Mouse (Mus musculus) embryonic fibroblast, embryonic 13.5 days (primary cell): ENCODE measurements at regions not wholly inside any gene's neighbourhood (a gene's known extent, or its start where the extent isn't known, plus 50 kb on each side); places are given as distances from the start of the nearest gene placed in this dataset.

Experiments
- H3K27ac ChIP-seq: 2 replicates; pipeline ENCODE4 v1.5.1; 2012; ENCODE audit warnings: low read length, control low read depth, inconsistent platforms; ENCODE audit not compliant: insufficient read depth
- H3K4me1 ChIP-seq: 2 replicates; pipeline ENCODE4 v1.6.1; 2011; ENCODE audit warnings: low read length; ENCODE audit not compliant: control insufficient read depth, insufficient read depth
- H3K4me3 ChIP-seq: 2 replicates; pipeline ENCODE4 v1.5.1; 2011; ENCODE audit warnings: mild to moderate bottlenecking, control low read depth, low read length; ENCODE audit not compliant: insufficient read depth
- CTCF ChIP-seq: IDR thresholded peaks from 2 replicates; pipeline ENCODE4 v1.5.1; 2011; ENCODE audit warnings: mild to moderate bottlenecking, control low read depth, low read length, moderate library complexity, borderline replicate concordance; ENCODE audit not compliant: insufficient read depth
- POLR2A ChIP-seq: IDR thresholded peaks from 2 replicates; pipeline ENCODE4 v1.6.1; 2011; ENCODE audit warnings: low read depth, mild to moderate bottlenecking, control low read depth, low read length, moderate library complexity

- H3K4me1 ChIP-seq, result no peaks in the 10 kb centered on the region
- no peak for TF ChIP-seq CTCF
- no peak for TF ChIP-seq POLR2A
- no peak overlapping the region for H3K27ac ChIP-seq
- H3K4me3 ChIP-seq, result no peak overlapping the region
Measured at GRCm38 (mm10) chr12:112372234-112373050, 116.8 kb upstream of the A530016L24Rik start.

- Histone ChIP-seq H3K4me3 (no peak overlapping the region), H3K27ac (no peak overlapping the region), H3K4me1 (no peaks in the 10 kb centered on the region)
- no peak for TF ChIP-seq POLR2A
- TF ChIP-seq CTCF, result no peak
Measured at GRCm38 (mm10) chr12:112373966-112374365, 115.3 kb upstream of the A530016L24Rik start.

GRCm38 (mm10) chr12:112376236-112376635, 113.0 kb upstream of the A530016L24Rik start:
- Histone ChIP-seq H3K4me3 (no peak overlapping the region), H3K4me1 (no peaks in the 10 kb centered on the region), H3K27ac (no peak overlapping the region)
- TF ChIP-seq POLR2A (no peak), CTCF (no peak)

DNA sequence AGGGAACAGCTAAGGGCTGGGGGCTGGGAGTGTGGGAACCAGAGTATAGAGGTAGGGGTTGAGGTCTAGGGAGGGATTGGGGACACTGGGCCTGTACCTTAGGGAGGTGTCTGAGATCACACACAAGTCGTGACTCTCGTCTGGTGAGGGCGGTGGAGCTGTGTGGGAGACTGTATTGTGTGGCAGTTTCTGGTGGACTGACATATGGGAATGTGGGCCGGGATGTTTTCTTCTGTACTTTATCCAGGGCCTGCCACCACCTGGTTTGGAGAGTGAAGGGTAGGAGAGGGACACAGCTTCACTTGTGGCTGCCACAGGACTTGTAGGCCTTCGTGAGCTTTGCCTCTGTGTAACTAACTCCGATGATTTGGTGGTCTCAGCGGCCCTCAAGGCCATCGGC, 112.5 kb upstream of the A530016L24Rik start:
- no peaks in the 10 kb centered on the region for H3K4me1 ChIP-seq
- no peak overlapping the region for H3K4me3 ChIP-seq
- no peak overlapping the region for H3K27ac ChIP-seq
- no peak for TF ChIP-seq POLR2A
- TF ChIP-seq CTCF, result no peak

- Histone ChIP-seq H3K27ac (no peak overlapping the region), H3K4me1 (no peaks in the 10 kb centered on the region), H3K4me3 (no peak overlapping the region)
- no peak for TF ChIP-seq POLR2A
- no peak for TF ChIP-seq CTCF
Measured at GRCm38 (mm10) chr12:112378482-112379243, 110.6 kb upstream of the A530016L24Rik start.

GRCm38 (mm10) chr12:112387836-112388235, 101.4 kb upstream of the A530016L24Rik start:
- H3K27ac ChIP-seq, result no peak overlapping the region
- TF ChIP-seq CTCF (0 out of 2 replicates have a peak, but pooled peaks have one; percentile 2), POLR2A (no peak)
- H3K4me3 ChIP-seq, result no peak overlapping the region
- H3K4me1 ChIP-seq, result no peaks in the 10 kb centered on the region

DNA sequence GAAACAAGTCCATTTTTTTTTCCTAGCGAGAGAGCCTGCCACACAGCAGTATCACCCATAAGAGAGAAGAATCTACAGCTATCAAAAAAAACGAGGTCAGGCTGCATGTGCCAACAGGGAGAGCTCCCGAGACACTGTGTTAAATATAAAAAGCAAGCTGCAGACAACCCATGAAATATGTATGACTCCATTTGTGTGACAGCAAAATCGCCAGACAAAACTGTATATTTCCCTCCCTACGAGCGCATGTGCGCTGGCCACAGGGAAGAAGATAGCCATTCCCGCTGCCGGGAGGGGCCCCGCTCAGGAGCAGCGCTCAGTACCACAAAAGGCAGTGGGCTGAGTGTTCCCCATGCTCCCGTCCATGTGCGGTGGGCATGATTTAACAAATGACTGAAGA, 93.3 kb upstream of the A530016L24Rik start:
- TF ChIP-seq CTCF, result no peak
- no peak for TF ChIP-seq POLR2A
- Histone ChIP-seq H3K4me1 (no peaks in the 10 kb centered on the region), H3K4me3 (no peak overlapping the region), H3K27ac (no peak overlapping the region)

- no peak overlapping the region for H3K27ac ChIP-seq
- TF ChIP-seq POLR2A, result no peak
- no peak for TF ChIP-seq CTCF
- no peaks in the 10 kb centered on the region for H3K4me1 ChIP-seq
- H3K4me3 ChIP-seq, result no peak overlapping the region
Measured at GRCm38 (mm10) chr12:112403688-112404240, 85.5 kb upstream of the A530016L24Rik start.

- Histone ChIP-seq H3K4me3 (no peak overlapping the region), H3K27ac (no peak overlapping the region), H3K4me1 (no peaks in the 10 kb centered on the region)
- TF ChIP-seq CTCF, result no peak
- TF ChIP-seq POLR2A, result no peak
Measured at GRCm38 (mm10) chr12:112404338-112404737, 84.9 kb upstream of the A530016L24Rik start.

GRCm38 (mm10) chr12:112405781-112406213, 83.5 kb upstream of the A530016L24Rik start:
- Histone ChIP-seq H3K4me3 (no peak overlapping the region), H3K27ac (no peak overlapping the region), H3K4me1 (no peaks in the 10 kb centered on the region)
- TF ChIP-seq CTCF (no peak), POLR2A (no peak)
